Mouse (Mus musculus) testis, adult 2 months (tissue): ENCODE data around the gene Sema3b.

ENCODE experiments used
- CTCF ChIP-seq: fragments of 200-500 bp; IDR thresholded peaks from 2 replicates; pipeline ENCODE4 v1.5.1; 2012; ENCODE audit warnings: low read depth, mild to moderate bottlenecking, inconsistent platforms, low read length, moderate library complexity; ENCODE audit not compliant: control insufficient read depth, insufficient read depth, insufficient replicate concordance
- POLR2A ChIP-seq: fragments of 200-500 bp; IDR thresholded peaks from 2 replicates; pipeline ENCODE4 v1.6.1; 2012; ENCODE audit warnings: low read depth, mild to moderate bottlenecking, inconsistent platforms, low read length, moderate library complexity; ENCODE audit not compliant: control insufficient read depth

DNA sequence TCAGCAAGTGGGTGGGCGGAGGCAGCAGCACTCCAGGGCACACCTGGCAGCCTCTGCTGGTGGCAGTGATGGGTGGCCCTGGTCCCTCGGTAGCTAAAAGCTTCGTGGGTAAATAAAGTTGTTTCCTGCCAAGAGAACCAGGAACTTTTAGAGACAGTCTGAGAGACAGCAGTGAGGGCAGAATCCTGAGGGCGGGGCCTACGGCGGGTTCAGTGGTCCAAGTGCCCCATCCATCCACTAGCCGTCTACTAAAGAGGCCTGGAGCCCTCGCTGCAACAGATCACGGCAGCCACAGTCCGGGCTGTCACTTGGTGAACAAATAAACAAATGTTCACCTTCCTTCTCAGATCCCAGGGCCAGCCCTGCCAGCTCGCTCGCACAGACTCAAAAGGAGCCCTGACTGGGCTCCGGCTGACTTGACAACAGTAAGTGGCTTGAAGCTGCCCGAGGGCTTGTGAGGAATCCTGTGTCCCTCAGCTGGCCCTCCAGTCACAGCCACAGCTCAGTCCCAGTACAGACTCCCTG is 20.9 kb upstream of the Sema3b start:
- no peak for TF ChIP-seq CTCF
- TF ChIP-seq POLR2A: no peak
